In genomic region chr2:110177879-110178278, GRCm38 (mm10) we compare ENCODE assay signal across 8 mouse cellular contexts.
DNase-seq lines count a peak whose midpoint lies in the region; ATAC-seq and TF ChIP-seq lines count a peak whose summit lies in the region.

No protein-coding gene starts in this region.

- peak overlapping the region; percentile 29; the same call in 1 of the 2 replicates for H3K27ac ChIP-seq in intestine, embryonic 14.5 days (ENCODE audit: low read depth)
- no peak overlapping the region for H3K27ac ChIP-seq in intestine, postnatal 0 days (ENCODE audit: low read depth, low read length)
- H3K27ac ChIP-seq in limb, embryonic 13.5 days: peak overlapping the region; percentile 92; the same call in 1 of the 2 replicates

- no peak overlapping the region for H3K4me2 ChIP-seq in intestine, embryonic 14.5 days (ENCODE audit: low read length)
- H3K4me2 ChIP-seq in intestine, postnatal 0 days (replicated peaks; ENCODE audit: low read depth): no peak overlapping the region
- no peak overlapping the region for H3K4me2 ChIP-seq in limb, embryonic 13.5 days (replicated peaks)

- intact Hi-C loops in heart, postnatal 10 days (cut with DNase I): no loop called here

- no peak overlapping the region for H3K4me3 ChIP-seq in intestine, embryonic 14.5 days (ENCODE audit: low read depth, low read length)
- no peak overlapping the region for H3K4me3 ChIP-seq in intestine, postnatal 0 days (ENCODE audit: low read depth, low read length)
- no peak overlapping the region for H3K4me3 ChIP-seq in limb, embryonic 13.5 days

- 43% methylated on average over 7 of the region's 7 CpGs for whole genome bisulfite sequencing in intestine, embryonic 14.5 days
- WGBS in intestine, postnatal 0 days: 51% methylated on average over 7 of the region's 7 CpGs
- WGBS in limb, embryonic 13.5 days: 21% methylated on average over 7 of the region's 7 CpGs

- no peaks in the 10 kb centered on the region for H3K9me3 ChIP-seq in intestine, embryonic 14.5 days (ENCODE audit: control insufficient read depth, low read length)
- no peaks in the 10 kb centered on the region for H3K9me3 ChIP-seq in intestine, postnatal 0 days (ENCODE audit: control insufficient read depth)
- no peaks in the 10 kb centered on the region for H3K9me3 ChIP-seq in limb, embryonic 13.5 days

- H3K4me1 ChIP-seq in intestine, embryonic 14.5 days (replicated peaks; ENCODE audit: control insufficient read depth, insufficient read depth, low read length): peaks cover 55% of the 10 kb centered on the region
- 0 out of 2 replicates have a peak, but pooled peaks cover 8% of the 10 kb centered on the region for H3K4me1 ChIP-seq in intestine, postnatal 0 days (replicated peaks; ENCODE audit: control insufficient read depth, insufficient read depth, low read length)
- H3K4me1 ChIP-seq in limb, embryonic 13.5 days: peaks cover 69% of the 10 kb centered on the region

- no peaks in the 10 kb centered on the region for H3K27me3 ChIP-seq in intestine, embryonic 14.5 days (replicated peaks; ENCODE audit: control insufficient read depth, insufficient read depth, low read length)
- no peaks in the 10 kb centered on the region for H3K27me3 ChIP-seq in intestine, postnatal 0 days (replicated peaks; ENCODE audit: control insufficient read depth, insufficient read depth, low read length)
- no peaks in the 10 kb centered on the region for H3K27me3 ChIP-seq in limb, embryonic 13.5 days

- ATAC-seq in intestine, embryonic 14.5 days (replicated peaks; ENCODE audit: low FRiP score, low TSS enrichment, low read depth): no peak
- no peak for ATAC-seq in intestine, postnatal 0 days
- ATAC-seq in limb, embryonic 13.5 days (ENCODE audit: low FRiP score, low read depth): no peak; the same call in 1 of the 2 replicates
- no peak for ATAC-seq in activated CD4-positive, CD25-positive, alpha-beta regulatory T cell, adult 4 months

- H3K36me3 ChIP-seq in intestine, embryonic 14.5 days (ENCODE audit: control insufficient read depth, insufficient read depth, low read length): no peaks in the 10 kb centered on the region
- H3K36me3 ChIP-seq in intestine, postnatal 0 days (ENCODE audit: control insufficient read depth, insufficient read depth): no peaks in the 10 kb centered on the region
- H3K36me3 ChIP-seq in limb, embryonic 13.5 days: no peaks in the 10 kb centered on the region

- no peak overlapping the region for H3K9ac ChIP-seq in intestine, embryonic 14.5 days (ENCODE audit: low read length)
- no peak overlapping the region for H3K9ac ChIP-seq in intestine, postnatal 0 days (ENCODE audit: low read depth, low read length)
- no peak overlapping the region for H3K9ac ChIP-seq in limb, embryonic 13.5 days

- no peak for TF ChIP-seq CTCF in intestine, postnatal 0 days (IDR thresholded peaks at IDR 0.05; ENCODE audit: low read depth)

- DNase-seq in intestine, embryonic 14.5 days (ENCODE audit: low spot score): peak; percentile 50
- peak; percentile 55 to 66 for DNase-seq in cerebellum, adult 18-20 months
- DNase-seq in heart, postnatal 10 days: peak; percentile 66 to 81
- DNase-seq in thymus, postnatal 36 days: no peak
- DNase-seq in spleen, postnatal 10 days (ENCODE audit: low spot score in 2 of 2): no peak

Comparison
In these comparisons a context has a peak if more than half of its experiments do, and no peak if none do; other contexts are left out.
1. DNase-seq: peak in intestine, embryonic 14.5 days (single experiment), cerebellum, adult 18-20 months (2 of 2) and heart, postnatal 10 days (2 of 2); none in thymus, postnatal 36 days (0 of 2) and spleen, postnatal 10 days (0 of 2).